Mouse (Mus musculus): ENCODE results near the gene Taf12. TPM values are rescaled to one million over a fixed set of nuclear protein-coding genes. Genes with fewer than 3 reads are reported as not detected.

Gene Taf12
- polyA plus RNA-seq, 1 experiment from 2014 or later = 39.8 TPM

GRCm38 (mm10) chr4:132306004-132306403 lies 31.8 kb downstream of the Taf12 start:
- Histone ChIP-seq H3K27ac (no peak overlapping the region), H3K4me2 (replicated peaks) (no peak overlapping the region), H3K4me1 (replicated peaks) (peaks cover 13% of the 10 kb centered on the region; the same call in 1 of the 2 replicates), H3K4me3 (replicated peaks) (no peak overlapping the region), H3K27me3 (replicated peaks) (no peaks in the 10 kb centered on the region), H3K36me3 (0 out of 2 replicates have a peak, but pooled peaks cover 7% of the 10 kb centered on the region), H3K9ac (no peak overlapping the region), H3K9me3 (no peaks in the 10 kb centered on the region)
- ATAC-seq = no peak
- WGBS = 72% methylated on average over 6 of the region's 6 CpGs

GRCm38 (mm10) chr4:132308437-132309139 lies 34.4 kb downstream of the Taf12 start:
- ATAC-seq = peak; percentile 89
- Histone ChIP-seq H3K4me1 (replicated peaks) (peaks cover 7% of the 10 kb centered on the region; the same call in 1 of the 2 replicates), H3K27me3 (replicated peaks) (no peaks in the 10 kb centered on the region), H3K9me3 (no peaks in the 10 kb centered on the region), H3K9ac (peak overlapping the region; percentile 82), H3K36me3 (peaks cover 14% of the 10 kb centered on the region), H3K27ac (peak overlapping the region; percentile 88), H3K4me2 (replicated peaks) (peak overlapping the region; percentile 79), H3K4me3 (replicated peaks) (peak overlapping the region; percentile 73)
- WGBS = under 1% methylated on average over 41 of the region's 41 CpGs

GRCm38 (mm10) chr4:132309140-132309848 lies 35.1 kb downstream of the Taf12 start:
- Histone ChIP-seq H3K4me3 (replicated peaks) (peak overlapping the region; percentile 73), H3K4me1 (replicated peaks) (peaks cover 7% of the 10 kb centered on the region; the same call in 1 of the 2 replicates), H3K9ac (peak overlapping the region; percentile 82), H3K9me3 (no peaks in the 10 kb centered on the region), H3K27me3 (replicated peaks) (no peaks in the 10 kb centered on the region), H3K27ac (peak overlapping the region; percentile 88), H3K36me3 (peaks cover 21% of the 10 kb centered on the region), H3K4me2 (replicated peaks) (peak overlapping the region; percentile 79)
- under 1% methylated on average over 15 of the region's 15 CpGs for WGBS
- ATAC-seq = no peak

DNA sequence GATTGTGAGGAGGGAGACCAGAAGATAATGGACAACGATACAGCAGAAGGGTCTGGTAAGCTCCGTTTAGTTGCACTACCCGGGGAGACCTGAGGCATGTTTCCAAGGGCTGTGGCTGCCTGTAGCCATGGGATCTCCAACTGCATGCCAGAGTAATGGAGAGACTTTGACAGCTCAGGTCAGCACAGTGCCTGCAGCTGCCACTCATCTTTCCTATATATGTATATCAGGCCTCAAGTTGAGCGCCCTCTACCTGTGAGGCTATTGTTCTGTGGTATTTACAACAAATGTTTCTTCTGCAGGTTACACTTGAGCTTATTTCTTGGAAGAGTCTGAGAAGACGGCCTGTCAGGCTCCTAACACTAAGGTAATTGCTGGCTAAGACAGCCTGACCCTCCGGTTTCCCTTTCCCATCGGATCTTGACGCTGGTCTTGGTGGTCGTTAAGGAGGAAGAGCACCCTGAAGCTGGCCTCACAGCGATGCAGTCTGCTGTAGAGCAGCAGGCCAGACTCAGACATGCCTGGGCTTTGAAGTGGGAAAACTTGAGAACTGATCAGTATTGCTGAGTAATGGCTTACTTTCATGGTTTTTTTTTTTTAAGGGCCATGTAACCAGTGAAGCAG lies 35.8 kb downstream of the Taf12 start:
- Histone ChIP-seq H3K27me3 (replicated peaks) (no peaks in the 10 kb centered on the region), H3K4me3 (replicated peaks) (peak overlapping the region; percentile 73), H3K4me1 (replicated peaks) (peaks cover 7% of the 10 kb centered on the region; the same call in 1 of the 2 replicates), H3K36me3 (peaks cover 22% of the 10 kb centered on the region), H3K4me2 (replicated peaks) (peak overlapping the region; percentile 79), H3K9me3 (no peaks in the 10 kb centered on the region), H3K9ac (peak overlapping the region; percentile 82), H3K27ac (peak overlapping the region; percentile 88)
- WGBS = 29% methylated on average over 10 of the region's 10 CpGs
- peak; percentile 40; the same call in 1 of the 2 replicates for ATAC-seq

DNA sequence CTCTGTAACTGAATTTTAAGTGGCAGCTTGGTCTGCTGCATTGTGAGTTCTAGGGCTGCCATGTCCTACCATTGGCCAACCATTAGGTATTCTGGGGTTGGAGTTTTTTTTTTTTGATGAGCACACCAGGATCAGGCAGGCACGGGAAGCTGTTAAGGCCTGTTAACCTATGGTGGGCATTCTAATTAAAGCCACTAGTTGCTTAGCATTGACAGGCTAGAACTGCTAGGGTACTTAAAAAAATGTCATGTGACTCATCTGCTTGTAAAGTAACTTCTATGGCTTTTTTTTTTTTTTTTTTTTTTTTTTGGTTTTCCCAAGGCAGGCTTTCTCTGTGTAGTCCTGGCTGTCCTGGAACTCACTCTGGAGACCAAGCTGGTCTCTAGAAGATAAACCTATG lies 37.0 kb downstream of the Taf12 start:
- H3K9ac ChIP-seq = no peak overlapping the region
- H3K27ac ChIP-seq = no peak overlapping the region
- H3K4me2 ChIP-seq (replicated peaks) = no peak overlapping the region
- no peak overlapping the region for H3K4me3 ChIP-seq (replicated peaks)
- H3K36me3 ChIP-seq = peaks cover 23% of the 10 kb centered on the region
- WGBS = 47% methylated on average over 1 of the region's 1 CpGs
- H3K27me3 ChIP-seq (replicated peaks) = no peaks in the 10 kb centered on the region
- no peaks in the 10 kb centered on the region for H3K9me3 ChIP-seq
- H3K4me1 ChIP-seq (replicated peaks) = peaks cover 7% of the 10 kb centered on the region; the same call in 1 of the 2 replicates
- ATAC-seq = no peak

GRCm38 (mm10) chr4:132311801-132312200 lies 37.6 kb downstream of the Taf12 start:
- Histone ChIP-seq H3K4me3 (replicated peaks) (no peak overlapping the region), H3K9me3 (no peaks in the 10 kb centered on the region), H3K4me1 (replicated peaks) (peaks cover 7% of the 10 kb centered on the region; the same call in 1 of the 2 replicates), H3K36me3 (peaks cover 29% of the 10 kb centered on the region), H3K27me3 (replicated peaks) (no peaks in the 10 kb centered on the region), H3K9ac (no peak overlapping the region), H3K4me2 (replicated peaks) (no peak overlapping the region), H3K27ac (no peak overlapping the region)
- no peak for ATAC-seq
- WGBS = 49% methylated on average over 3 of the region's 3 CpGs

- WGBS = 83% methylated on average over 5 of the region's 5 CpGs
- H3K4me1 ChIP-seq (replicated peaks) = peaks cover 7% of the 10 kb centered on the region; the same call in 1 of the 2 replicates
- no peak for ATAC-seq
- no peaks in the 10 kb centered on the region for H3K27me3 ChIP-seq (replicated peaks)
- peaks cover 30% of the 10 kb centered on the region for H3K36me3 ChIP-seq
- no peak overlapping the region for H3K9ac ChIP-seq
- no peak overlapping the region for H3K4me2 ChIP-seq (replicated peaks)
- no peaks in the 10 kb centered on the region for H3K9me3 ChIP-seq
- no peak overlapping the region for H3K27ac ChIP-seq
- H3K4me3 ChIP-seq (replicated peaks) = no peak overlapping the region
Measured at GRCm38 (mm10) chr4:132312627-132313026, 38.5 kb downstream of the Taf12 start.

DNA sequence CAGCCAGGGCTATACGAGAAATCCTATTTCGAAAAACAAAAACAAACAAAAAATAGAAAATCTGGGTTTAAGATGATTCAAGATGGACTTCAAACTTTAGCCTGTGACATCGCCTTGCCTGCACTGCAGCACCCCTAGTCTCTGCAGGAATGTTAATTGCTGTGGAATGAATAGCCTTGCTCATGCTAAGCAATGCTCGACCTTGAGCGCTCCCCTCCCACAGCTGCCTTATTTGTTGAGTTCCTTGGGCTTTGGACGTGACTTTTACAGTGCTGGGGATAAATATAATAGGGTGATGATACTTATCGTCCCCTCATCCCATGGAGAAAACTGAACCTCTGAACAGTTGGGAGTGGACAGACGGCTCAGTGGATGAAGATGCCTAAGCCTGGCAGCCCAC lies 41.5 kb downstream of the Taf12 start:
- peak; percentile 65 for ATAC-seq
- Histone ChIP-seq H3K4me3 (replicated peaks) (no peak overlapping the region), H3K27me3 (replicated peaks) (no peaks in the 10 kb centered on the region), H3K36me3 (peaks cover 31% of the 10 kb centered on the region), H3K9ac (no peak overlapping the region), H3K4me1 (replicated peaks) (no peaks in the 10 kb centered on the region; the same call in 1 of the 2 replicates), H3K9me3 (no peaks in the 10 kb centered on the region), H3K4me2 (replicated peaks) (no peak overlapping the region), H3K27ac (no peak overlapping the region)
- WGBS = 71% methylated on average over 8 of the region's 8 CpGs

- H3K4me3 ChIP-seq (replicated peaks) = no peak overlapping the region
- H3K9me3 ChIP-seq = no peaks in the 10 kb centered on the region
- peaks cover 7% of the 10 kb centered on the region; the same call in 1 of the 2 replicates for H3K36me3 ChIP-seq
- H3K27me3 ChIP-seq (replicated peaks) = no peaks in the 10 kb centered on the region
- 75% methylated on average over 5 of the region's 5 CpGs for WGBS
- H3K9ac ChIP-seq = no peak overlapping the region
- no peak overlapping the region for H3K4me2 ChIP-seq (replicated peaks)
- H3K27ac ChIP-seq = no peak overlapping the region
- no peak for ATAC-seq
- peaks cover 6% of the 10 kb centered on the region for H3K4me1 ChIP-seq (replicated peaks)
Measured at GRCm38 (mm10) chr4:132326481-132326880, 52.3 kb downstream of the Taf12 start.

GRCm38 (mm10) chr4:132328391-132328982 lies 54.3 kb downstream of the Taf12 start:
- Histone ChIP-seq H3K36me3 (peaks cover 14% of the 10 kb centered on the region), H3K4me3 (replicated peaks) (peak overlapping the region; percentile 88), H3K4me2 (replicated peaks) (peak overlapping the region; percentile 65), H3K27me3 (replicated peaks) (no peaks in the 10 kb centered on the region), H3K4me1 (replicated peaks) (peaks cover 6% of the 10 kb centered on the region), H3K9me3 (no peaks in the 10 kb centered on the region), H3K9ac (peak overlapping the region; percentile 98), H3K27ac (no peak overlapping the region)
- 0 out of 2 replicates have a peak, but pooled peaks have one; percentile 2 for ATAC-seq
- 46% methylated on average over 14 of the region's 14 CpGs for WGBS

- Histone ChIP-seq H3K4me3 (replicated peaks) (peak within 1 kb of the TSS; percentile 88), H3K9ac (peak within 1 kb of the TSS; percentile 98), H3K36me3 (peaks cover 22% of the 10 kb centered on the region), H3K9me3 (no peaks in the 10 kb centered on the region), H3K27ac (peak within 1 kb of the TSS; percentile 95), H3K4me1 (replicated peaks) (peaks cover 6% of the 10 kb centered on the region), H3K27me3 (replicated peaks) (no peaks in the 10 kb centered on the region), H3K4me2 (replicated peaks) (peak within 1 kb of the TSS; percentile 65)
- WGBS = under 1% methylated on average over 52 of the region's 52 CpGs
- peak; percentile 98 for ATAC-seq
Measured at GRCm38 (mm10) chr4:132329115-132329834, 55.1 kb downstream of the Taf12 start, which contains the start of gene Trnau1ap. Gene Trnau1ap (minus strand): TSS chr4:132329538.

All from intestine, embryonic 15.5 days (tissue).